Mouse (Mus musculus): ENCODE results near the gene Apex1. TPM values are rescaled to one million over a fixed set of nuclear protein-coding genes. Genes with fewer than 3 reads are reported as not detected.
"Not testable (repeated sequence)": the region's sequence is repeated elsewhere in the genome, so short reads cannot be mapped to it uniquely, and the experiment has no call there.

Apex1 gene
- polyA plus RNA-seq, 1 experiment from 2014 or later, result 306 TPM

DNA sequence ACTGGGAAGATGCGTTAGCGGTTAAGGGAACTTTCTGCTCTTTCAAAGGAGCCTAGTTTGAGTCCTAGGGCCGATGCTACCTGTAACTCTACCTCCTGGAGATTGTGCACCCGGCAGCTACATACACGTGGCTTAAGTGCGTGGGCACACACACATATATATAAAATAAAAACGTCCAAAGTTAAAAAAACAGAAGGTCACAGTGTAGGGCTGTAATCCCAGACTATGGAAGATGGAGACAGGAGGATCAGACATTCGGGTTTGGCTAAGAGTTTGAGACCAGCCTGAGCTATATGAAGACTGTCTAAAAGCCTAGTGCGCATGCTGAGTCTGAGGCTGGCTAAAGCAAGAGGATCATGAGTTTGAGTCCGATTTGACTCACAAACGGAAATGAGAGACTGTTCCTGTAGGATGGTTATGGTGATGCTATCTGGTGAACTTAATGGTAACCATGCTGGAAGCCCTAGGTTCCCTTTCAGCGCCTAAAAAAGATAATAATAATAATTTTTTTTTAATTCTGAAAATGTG is 6.8 kb downstream of the Apex1 start:
- WGBS, result 10% methylated on average over 12 of the region's 12 CpGs
- H3K4me1 ChIP-seq, result peaks cover 9% of the 10 kb centered on the region; the same call in 1 of the 2 replicates
- peaks cover 29% of the 10 kb centered on the region for H3K36me3 ChIP-seq

DNA sequence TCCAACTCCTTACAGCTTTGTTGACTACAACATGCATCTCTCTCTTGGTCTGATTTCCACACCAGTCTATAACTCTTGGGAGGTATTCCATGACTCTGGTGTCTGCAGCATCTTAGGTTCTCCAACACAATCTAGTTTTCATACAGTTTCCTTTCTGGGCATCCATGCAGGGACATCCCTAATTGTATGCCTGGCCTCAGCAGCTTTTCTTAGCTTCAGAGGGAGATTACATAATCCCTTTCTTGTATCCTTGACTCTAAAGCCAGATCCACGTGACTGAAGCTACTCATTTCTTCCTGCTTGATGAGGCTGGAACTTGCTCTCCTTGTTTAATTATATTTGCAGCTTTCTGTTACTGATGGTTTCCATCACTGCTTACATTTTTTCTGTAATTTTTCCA is 11.9 kb downstream of the Apex1 start:
- no peaks in the 10 kb centered on the region for H3K36me3 ChIP-seq
- H3K27me3 ChIP-seq (ENCODE audit: insufficient read depth, poor library complexity, severe bottlenecking), result no peaks in the 10 kb centered on the region
- H3K4me1 ChIP-seq, result no peaks in the 10 kb centered on the region
- H3K9me3 ChIP-seq, result no peaks in the 10 kb centered on the region
- 65% methylated on average over 1 of the region's 1 CpGs for WGBS
- H3K27ac ChIP-seq, result no peak overlapping the region
- no peak for DNase-seq (ENCODE audit: low spot score)
- H3K4me3 ChIP-seq, result no peak overlapping the region

More for the DNA sequence above, 6.8 kb downstream of the Apex1 start:
- peak overlapping the region; percentile 96 for H3K27ac ChIP-seq
- no peaks in the 10 kb centered on the region for H3K9me3 ChIP-seq
- peak overlapping the region; percentile 98 for H3K4me3 ChIP-seq
- no peak for DNase-seq (ENCODE audit: low spot score)
- no peaks in the 10 kb centered on the region for H3K27me3 ChIP-seq (ENCODE audit: insufficient read depth, poor library complexity, severe bottlenecking)

DNA sequence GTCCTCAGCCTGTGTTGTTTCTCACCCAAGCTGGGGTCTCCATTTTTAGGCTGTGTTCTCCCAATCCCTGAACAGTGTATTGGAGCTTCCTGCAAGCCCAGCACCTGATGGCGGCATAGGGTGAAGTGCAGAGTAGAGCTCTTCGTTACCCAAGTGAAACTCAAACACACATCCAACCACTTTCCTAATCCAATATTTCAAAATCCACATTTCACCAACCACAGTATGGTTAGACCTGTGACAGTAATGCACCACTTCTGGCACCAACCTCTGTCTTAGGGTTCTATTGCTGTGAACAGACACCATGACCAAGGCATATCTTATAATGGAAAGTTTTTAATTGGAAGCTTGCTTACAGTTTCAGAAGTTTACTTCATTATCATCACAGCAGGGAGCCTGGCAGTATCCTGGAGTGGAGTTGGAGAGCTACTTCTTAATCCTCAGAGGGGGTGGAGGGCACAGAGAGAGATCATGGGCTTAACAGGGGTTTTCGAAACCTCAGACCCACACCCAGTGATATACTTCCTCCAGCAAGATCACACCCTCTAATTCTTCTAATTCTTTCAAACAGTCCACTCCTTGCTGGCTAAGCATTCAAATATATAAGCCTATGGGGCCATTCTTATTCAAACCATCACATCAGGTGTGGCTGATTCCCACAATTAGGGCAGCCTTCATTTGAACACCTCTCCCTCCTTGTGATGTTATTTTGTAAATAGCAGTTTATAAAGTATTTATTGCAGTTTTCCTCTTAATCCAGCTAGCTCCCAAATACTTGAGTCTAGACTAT is 13.5 kb downstream of the Apex1 start:
- Histone ChIP-seq H3K36me3 (no peaks in the 10 kb centered on the region), H3K27me3 (ENCODE audit: insufficient read depth, poor library complexity, severe bottlenecking) (no peaks in the 10 kb centered on the region), H3K27ac (no peak overlapping the region), H3K9me3 (no peaks in the 10 kb centered on the region), H3K4me3 (no peak overlapping the region), H3K4me1 (no peaks in the 10 kb centered on the region)
- DNase-seq (ENCODE audit: low spot score), result no peak
- WGBS, result 79% methylated on average over 3 of the region's 3 CpGs

DNA sequence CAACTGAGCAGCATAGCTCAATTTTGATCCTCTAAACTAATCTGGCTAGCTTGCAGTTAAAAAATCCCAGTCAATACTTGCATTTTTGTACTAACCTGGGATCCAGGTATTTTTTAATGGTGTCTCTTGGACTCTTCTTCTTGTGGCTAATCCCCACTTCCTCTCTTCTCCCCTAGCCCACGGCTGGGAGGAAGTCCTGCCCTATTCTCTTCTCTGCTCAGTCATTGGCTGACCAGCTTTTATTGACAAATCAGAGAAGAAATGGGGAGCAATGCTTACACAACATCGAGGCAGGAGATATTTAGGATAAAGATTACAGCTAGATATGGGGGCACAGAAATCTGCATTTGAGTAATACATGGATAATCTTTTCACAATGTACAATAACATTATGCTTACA is 14.2 kb downstream of the Apex1 start:
- no peak for DNase-seq (ENCODE audit: low spot score)
- Histone ChIP-seq H3K4me3 (no peak overlapping the region), H3K27ac (no peak overlapping the region), H3K27me3 (ENCODE audit: insufficient read depth, poor library complexity, severe bottlenecking) (no peaks in the 10 kb centered on the region), H3K4me1 (0 out of 2 replicates have a peak, but pooled peaks cover 2% of the 10 kb centered on the region), H3K36me3 (no peaks in the 10 kb centered on the region), H3K9me3 (no peaks in the 10 kb centered on the region)
- 36% methylated on average over 2 of the region's 2 CpGs for WGBS

DNA sequence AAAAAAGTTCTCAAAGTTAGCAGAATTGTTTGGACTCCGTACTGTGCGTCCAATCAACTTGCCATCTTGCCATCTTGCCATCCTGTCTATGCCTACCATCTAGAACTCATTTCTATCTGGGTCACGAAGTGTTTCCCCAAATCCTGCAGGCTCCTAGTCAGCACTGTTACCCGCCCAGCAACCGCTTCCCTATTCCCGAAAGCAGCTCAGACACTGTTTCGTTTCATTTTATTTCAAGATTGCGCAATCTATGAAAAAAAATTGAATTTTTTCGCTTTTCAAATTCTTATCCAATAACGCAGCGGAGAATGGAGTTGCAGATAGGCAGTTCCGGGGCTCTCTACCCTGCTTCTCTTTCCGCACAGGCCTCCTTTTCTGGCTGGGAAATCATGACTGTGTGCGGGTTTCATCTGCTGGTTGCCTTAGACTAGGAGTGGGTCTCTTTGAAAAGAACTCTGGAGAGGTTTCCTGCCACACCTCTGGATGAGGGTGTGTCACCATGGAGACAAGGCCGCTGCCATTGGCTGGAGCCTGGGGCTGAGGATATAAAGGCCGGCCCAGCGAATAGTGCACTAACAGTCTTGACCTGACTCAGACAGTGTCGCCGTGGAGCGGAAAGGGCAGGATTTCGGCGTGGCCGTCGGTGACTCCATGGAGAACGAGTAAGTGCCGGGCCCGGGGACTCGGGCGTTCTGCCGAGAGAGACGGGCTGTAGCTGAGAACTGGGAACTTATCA is 19.3 kb downstream of the Apex1 start, which contains the start of gene Gm49342:
TSS of gene Gm49342 (plus strand) at position 586 of the 736 bp plus-strand sequence.
- Histone ChIP-seq H3K36me3 (peaks cover 5% of the 10 kb centered on the region), H3K27ac (peak within 1 kb of the TSS; percentile 87), H3K27me3 (ENCODE audit: insufficient read depth, poor library complexity, severe bottlenecking) (no peaks in the 10 kb centered on the region), H3K4me3 (peak within 1 kb of the TSS; percentile 55), H3K4me1 (0 out of 2 replicates have a peak, but pooled peaks cover 4% of the 10 kb centered on the region), H3K9me3 (no peaks in the 10 kb centered on the region)
- peak; percentile 98 for DNase-seq (ENCODE audit: low spot score)
- 17% methylated on average over 31 of the region's 31 CpGs for WGBS

DNA sequence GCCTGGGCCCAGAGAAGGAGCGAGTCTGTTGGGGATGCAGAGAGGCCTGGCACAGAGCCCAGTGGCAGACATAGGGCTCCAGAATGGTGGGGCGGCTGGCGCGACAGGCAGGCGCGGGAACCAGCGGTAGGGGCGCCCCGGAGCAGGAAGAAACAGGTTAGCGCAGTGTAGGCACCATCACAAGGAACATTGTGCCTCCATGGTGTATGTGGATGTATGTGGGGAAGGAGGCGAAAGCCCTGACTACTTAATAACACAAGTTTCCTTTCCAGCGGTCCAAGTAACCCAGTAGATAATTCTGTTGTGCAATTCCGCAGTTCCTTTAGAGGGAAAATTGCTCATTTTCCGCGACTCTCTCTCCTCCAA is 19.9 kb downstream of the Apex1 start:
- not testable (repeated sequence) for H3K4me1 ChIP-seq; H3K9me3 ChIP-seq; H3K36me3 ChIP-seq; H3K27me3 ChIP-seq (ENCODE audit: insufficient read depth, poor library complexity, severe bottlenecking)
- peak; percentile 80 for DNase-seq (ENCODE audit: low spot score)
- H3K4me3 ChIP-seq, result peak overlapping the region; percentile 55
- H3K27ac ChIP-seq, result peak overlapping the region; percentile 87
- under 1% methylated on average over 15 of the region's 15 CpGs for WGBS

DNA sequence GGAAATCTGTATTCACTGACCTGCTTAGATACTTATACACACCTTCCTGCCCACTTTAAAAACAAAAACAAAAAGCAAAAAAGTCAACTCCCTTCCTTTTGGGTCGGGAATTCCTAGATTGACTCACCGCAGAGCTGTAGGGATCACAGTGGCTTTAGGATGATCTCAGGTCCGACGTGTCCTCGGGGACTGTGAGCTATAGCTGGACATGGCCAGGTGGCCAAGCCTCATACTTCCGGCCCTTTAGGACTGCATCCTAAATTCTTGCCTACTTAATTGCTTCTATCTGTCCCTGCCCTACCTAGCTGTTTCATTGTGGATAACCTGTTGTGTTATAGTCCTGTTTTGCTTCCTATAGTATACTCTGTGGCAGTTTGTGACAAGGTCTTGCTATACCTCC is 20.3 kb downstream of the Apex1 start:
- H3K27me3 ChIP-seq (ENCODE audit: insufficient read depth, poor library complexity, severe bottlenecking); H3K9me3 ChIP-seq; H3K4me1 ChIP-seq; DNase-seq (ENCODE audit: low spot score): not testable (repeated sequence)
- peak overlapping the region; percentile 55 for H3K4me3 ChIP-seq
- H3K36me3 ChIP-seq, result peaks cover 10% of the 10 kb centered on the region
- 14% methylated on average over 6 of the region's 6 CpGs for WGBS
- peak overlapping the region; percentile 87 for H3K27ac ChIP-seq

DNA sequence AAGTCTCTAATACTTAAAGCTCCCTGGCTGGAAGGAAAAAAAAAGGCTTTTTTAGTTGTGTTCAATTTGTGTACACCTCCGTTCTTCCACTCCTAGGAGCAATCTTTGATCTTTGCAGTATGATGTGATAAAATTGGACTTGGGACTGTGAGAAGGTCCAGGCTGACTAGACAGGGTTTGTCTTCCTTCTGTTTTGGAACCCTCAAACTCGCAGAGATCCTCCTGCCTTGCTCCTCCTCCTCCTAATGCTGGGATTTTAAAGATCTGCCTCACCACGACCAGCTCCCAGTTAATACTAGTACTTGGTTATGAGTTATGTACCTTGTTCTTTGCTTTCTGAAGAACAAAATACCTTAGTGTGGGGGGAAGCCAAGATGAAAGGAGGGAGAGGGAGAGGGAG is 20.8 kb downstream of the Apex1 start:
- H3K27me3 ChIP-seq (ENCODE audit: insufficient read depth, poor library complexity, severe bottlenecking); DNase-seq (ENCODE audit: low spot score); H3K4me1 ChIP-seq; H3K9me3 ChIP-seq: not testable (repeated sequence)
- 30% methylated on average over 3 of the region's 3 CpGs for WGBS
- peak overlapping the region; percentile 87; the same call in 1 of the 2 replicates for H3K27ac ChIP-seq
- peaks cover 12% of the 10 kb centered on the region for H3K36me3 ChIP-seq
- H3K4me3 ChIP-seq, result peak overlapping the region; percentile 55

DNA sequence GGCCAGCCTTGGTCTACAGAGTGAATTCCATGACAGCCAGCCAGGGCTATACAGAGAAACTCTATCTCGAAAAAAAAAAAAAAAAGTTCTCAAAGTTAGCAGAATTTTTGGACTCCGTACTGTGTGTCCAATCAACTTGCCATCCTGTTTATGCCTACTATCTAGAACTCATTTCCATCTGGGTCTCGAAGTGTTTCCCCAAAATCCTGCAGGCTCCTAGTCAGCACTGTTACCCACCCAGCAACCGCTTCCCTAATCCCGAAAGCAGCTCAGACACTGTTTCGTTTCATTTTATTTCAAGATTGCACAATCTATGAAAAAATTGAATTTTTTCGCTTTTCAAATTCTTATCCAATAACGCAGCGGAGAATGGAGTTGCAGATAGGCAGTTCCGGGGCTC is 30.7 kb downstream of the Apex1 start:
- H3K4me3 ChIP-seq, result no peak overlapping the region
- DNase-seq (ENCODE audit: low spot score), result no peak
- H3K9me3 ChIP-seq, result no peaks in the 10 kb centered on the region
- no peak overlapping the region for H3K27ac ChIP-seq
- 86% methylated on average over 10 of the region's 10 CpGs for WGBS
- no peaks in the 10 kb centered on the region for H3K27me3 ChIP-seq (ENCODE audit: insufficient read depth, poor library complexity, severe bottlenecking)
- H3K4me1 ChIP-seq, result peaks cover 4% of the 10 kb centered on the region
- H3K36me3 ChIP-seq, result peaks cover 10% of the 10 kb centered on the region

DNA sequence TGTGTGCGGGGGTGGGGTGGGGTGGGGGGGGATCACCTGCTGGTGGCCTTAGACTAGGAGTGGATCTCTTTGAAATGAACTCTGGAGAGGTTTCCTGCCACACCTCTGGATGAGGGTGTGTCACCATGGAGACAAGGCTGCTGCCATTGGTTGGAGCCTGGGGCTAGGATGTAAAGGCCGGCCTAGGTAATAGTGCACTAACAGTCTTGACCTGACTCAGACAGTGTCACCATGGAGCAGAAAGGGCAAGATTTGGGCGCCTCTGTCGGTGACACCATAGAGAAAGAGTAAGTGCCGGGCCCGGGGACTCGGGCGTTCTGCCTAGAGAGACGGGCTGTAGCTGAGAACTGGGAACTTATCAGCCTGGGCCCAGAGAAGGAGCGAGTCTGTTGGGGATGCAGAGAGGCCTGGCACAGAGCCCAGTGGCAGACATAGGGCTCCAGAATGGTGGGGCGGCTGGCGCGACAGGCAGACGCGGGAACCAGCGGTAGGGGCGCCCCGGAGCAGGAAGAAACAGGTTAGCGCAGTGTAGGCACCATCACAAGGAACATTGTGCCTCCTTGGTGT is 31.3 kb downstream of the Apex1 start, which contains the start of gene Pnp2:
TSS of gene Pnp2 (plus strand) at position 51 of the 567 bp plus-strand sequence.
- not testable (repeated sequence) for H3K4me1 ChIP-seq; H3K9me3 ChIP-seq; DNase-seq (ENCODE audit: low spot score); H3K36me3 ChIP-seq; H3K27me3 ChIP-seq (ENCODE audit: insufficient read depth, poor library complexity, severe bottlenecking); H3K27ac ChIP-seq
- peak within 1 kb of the TSS; percentile 25 for H3K4me3 ChIP-seq
- WGBS, result 7% methylated on average over 19 of the region's 19 CpGs

DNA sequence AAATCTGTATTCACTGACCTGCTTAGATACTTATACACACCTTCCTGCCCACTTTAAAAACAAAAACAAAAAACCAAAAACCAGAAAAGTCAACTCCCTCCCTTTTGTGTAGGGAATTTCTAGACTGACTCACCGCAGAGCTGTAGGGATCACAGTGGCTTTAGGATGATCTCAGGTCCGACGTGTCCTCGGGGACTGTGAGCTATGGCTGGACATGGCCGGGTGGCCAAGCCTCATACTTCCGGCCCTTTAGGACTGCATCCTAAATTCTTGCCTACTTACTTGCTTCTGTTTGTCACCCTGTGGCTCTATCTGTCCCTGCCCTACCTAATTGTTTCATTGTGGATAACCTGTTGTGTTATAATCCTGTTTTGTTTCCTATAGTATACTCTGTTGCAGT is 32.0 kb downstream of the Apex1 start:
- not testable (repeated sequence) for H3K36me3 ChIP-seq; H3K27ac ChIP-seq; H3K4me1 ChIP-seq; H3K4me3 ChIP-seq; H3K27me3 ChIP-seq (ENCODE audit: insufficient read depth, poor library complexity, severe bottlenecking); H3K9me3 ChIP-seq; DNase-seq (ENCODE audit: low spot score)
- 77% methylated on average over 6 of the region's 6 CpGs for WGBS

DNA sequence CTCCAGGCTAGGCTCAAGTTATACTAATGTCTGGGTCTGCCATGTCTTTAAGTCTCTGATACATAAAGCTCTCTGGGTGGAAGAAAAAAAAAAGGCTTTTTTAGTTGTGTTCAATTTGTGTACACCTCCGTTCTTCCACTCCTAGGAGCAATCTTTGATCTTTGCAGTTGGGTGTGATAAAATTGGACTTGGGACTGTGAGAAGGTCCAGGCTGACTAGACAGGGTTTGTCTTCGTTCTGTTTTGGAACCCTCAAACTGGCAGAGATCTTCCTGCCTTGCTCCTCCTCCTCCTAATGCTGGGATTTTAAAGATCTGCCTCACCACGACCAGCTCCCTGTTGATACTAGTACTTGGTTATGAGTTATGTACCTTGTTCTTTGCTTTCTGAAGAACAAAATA is 32.4 kb downstream of the Apex1 start:
- not testable (repeated sequence) for H3K27ac ChIP-seq, H3K4me1 ChIP-seq
- 67% methylated on average over 3 of the region's 3 CpGs for WGBS

More for the DNA sequence above, 32.4 kb downstream of the Apex1 start:
- H3K27me3 ChIP-seq (ENCODE audit: insufficient read depth, poor library complexity, severe bottlenecking); H3K9me3 ChIP-seq; H3K4me3 ChIP-seq; H3K36me3 ChIP-seq; DNase-seq (ENCODE audit: low spot score): not testable (repeated sequence)

Measured in heart, embryonic 10.5 days (tissue).